Mouse (Mus musculus): Measurements from ENCODE around the gene Cdc42bpg. TPM values are rescaled to one million over a fixed set of nuclear protein-coding genes. Genes with fewer than 3 reads are reported as not detected.
A peak's percentile ranks its signal among the peaks of the same experiment; 100 is the strongest.

Gene Cdc42bpg
- polyA plus RNA-seq (2016; fragmentation: Nextera tagmentation; extraction: Ambion mirVana) = 0.34 and 0.44 TPM in 2 replicates

DNA sequence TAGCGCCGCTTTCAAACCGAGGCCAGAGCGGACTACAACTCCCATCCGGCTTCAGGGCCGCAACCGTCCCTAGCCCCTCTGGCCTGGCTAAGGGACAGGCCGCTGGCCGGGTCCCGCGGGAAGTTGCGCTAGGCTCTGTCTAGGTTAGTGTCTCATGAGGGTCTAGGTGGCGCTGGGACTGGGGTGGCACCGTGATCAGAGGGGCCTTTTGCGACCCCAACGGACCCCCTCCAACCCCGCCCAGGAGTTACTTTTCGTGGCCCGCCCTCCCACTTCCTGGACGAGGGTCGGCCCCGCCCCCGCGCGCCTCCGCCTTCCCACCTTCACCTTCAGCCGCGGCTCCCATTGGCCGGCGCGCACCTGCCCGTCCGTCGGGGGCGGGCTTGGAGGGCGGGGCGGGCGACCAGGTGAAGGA, at the start of gene Cdc42bpg:
TSS of gene Cdc42bpg (plus strand) at position 320 of the 415 bp plus-strand sequence.
- H3K4me1 ChIP-seq (replicated peaks) = peaks cover 53% of the 10 kb centered on the region

DNA sequence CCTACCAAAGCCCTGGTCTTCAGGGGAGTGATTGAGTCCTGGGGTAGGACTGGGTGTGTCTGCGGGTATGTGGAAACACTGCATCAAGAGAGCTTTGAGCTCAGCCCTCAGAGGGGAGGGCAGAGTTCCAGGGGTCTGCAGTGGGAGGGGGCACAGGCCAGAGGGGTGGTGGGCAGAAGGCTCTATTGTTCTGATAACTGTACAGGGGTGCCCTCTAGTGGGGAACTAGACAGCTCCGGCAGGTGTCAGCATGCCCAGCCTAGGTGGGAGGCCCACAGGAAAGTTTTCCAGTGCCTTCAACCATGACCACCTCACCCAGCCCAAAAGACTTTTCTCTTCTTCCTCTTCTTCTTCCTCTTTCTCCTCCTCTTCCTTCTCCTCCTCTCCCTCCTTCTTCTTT, 45.8 kb upstream of the Cdc42bpg start:
- Histone ChIP-seq H3K9ac (no peak overlapping the region), H3K4me2 (no peak overlapping the region), H3K4me3 (no peak overlapping the region), H3K27ac (ENCODE audit: poor library complexity, severe bottlenecking) (no peak overlapping the region), H3K36me3 (peaks cover 69% of the 10 kb centered on the region), H3K9me3 (replicated peaks) (peaks cover 4% of the 10 kb centered on the region; the same call in 1 of the 2 replicates), H3K27me3 (replicated peaks) (no peaks in the 10 kb centered on the region), H3K4me1 (replicated peaks) (no peaks in the 10 kb centered on the region)
- ATAC-seq (ENCODE audit: insufficient number of reproducible peaks, low FRiP score) = no peak
- WGBS = 79% methylated on average over 2 of the region's 2 CpGs

More for the DNA sequence above, at the start of gene Cdc42bpg:
- under 1% methylated on average over 37 of the region's 38 CpGs for WGBS
- peak within 1 kb of the TSS; percentile 88 for H3K9ac ChIP-seq
- H3K4me3 ChIP-seq = peak within 1 kb of the TSS; percentile 91
- ATAC-seq (ENCODE audit: insufficient number of reproducible peaks, low FRiP score) = peak; percentile 88
- peaks cover 12% of the 10 kb centered on the region for H3K36me3 ChIP-seq
- H3K27ac ChIP-seq (ENCODE audit: poor library complexity, severe bottlenecking) = peak within 1 kb of the TSS; percentile 69
- H3K27me3 ChIP-seq (replicated peaks) = no peaks in the 10 kb centered on the region
- H3K9me3 ChIP-seq (replicated peaks) = no peaks in the 10 kb centered on the region
- H3K4me2 ChIP-seq = peak within 1 kb of the TSS; percentile 93

DNA sequence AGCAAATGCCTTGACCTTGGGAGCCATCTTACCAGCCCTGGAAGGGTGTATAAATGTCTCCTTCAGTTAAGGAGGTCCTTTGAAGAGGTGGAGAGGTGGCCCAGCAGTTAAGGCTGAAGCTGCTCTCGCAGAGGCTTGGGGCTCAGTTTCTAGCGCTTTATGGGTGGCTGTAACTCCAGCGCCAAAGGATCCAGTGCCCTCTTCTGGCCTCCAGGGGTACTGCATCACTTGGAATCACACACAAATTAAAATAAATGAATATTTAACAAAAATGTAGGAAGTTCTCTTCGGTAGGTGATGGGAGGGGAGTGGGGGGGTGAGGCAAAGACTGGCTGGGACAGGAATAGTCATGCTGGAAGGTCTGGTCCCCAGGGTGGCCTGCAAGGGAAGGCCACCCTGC, 45.3 kb upstream of the Cdc42bpg start:
- Histone ChIP-seq H3K4me1 (replicated peaks) (no peaks in the 10 kb centered on the region), H3K4me2 (no peak overlapping the region), H3K4me3 (no peak overlapping the region), H3K9ac (no peak overlapping the region), H3K27ac (ENCODE audit: poor library complexity, severe bottlenecking) (no peak overlapping the region), H3K27me3 (replicated peaks) (no peaks in the 10 kb centered on the region), H3K9me3 (replicated peaks) (peaks cover 4% of the 10 kb centered on the region; the same call in 1 of the 2 replicates), H3K36me3 (peaks cover 64% of the 10 kb centered on the region)
- ATAC-seq (ENCODE audit: insufficient number of reproducible peaks, low FRiP score) = no peak
- WGBS = 78% methylated on average over 4 of the region's 4 CpGs

DNA sequence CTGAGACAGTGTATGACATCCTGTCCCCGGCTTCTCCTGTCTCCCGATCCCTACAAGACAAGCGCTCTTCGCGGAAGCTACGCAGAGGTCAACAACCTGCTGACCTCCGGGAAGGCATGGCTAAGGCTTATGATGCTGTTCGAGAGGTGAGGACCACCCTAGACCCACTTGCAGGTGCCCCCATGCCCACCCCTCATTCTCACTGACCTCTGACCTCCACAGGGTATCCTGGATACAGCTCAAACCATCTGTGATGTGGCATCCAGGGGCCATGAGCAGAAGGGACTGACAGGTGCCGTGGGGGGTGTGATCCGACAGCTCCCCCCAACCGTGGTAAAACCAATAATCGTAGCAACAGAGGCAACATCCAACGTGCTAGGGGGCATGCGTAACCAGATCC, 44.9 kb upstream of the Cdc42bpg start:
- Histone ChIP-seq H3K27me3 (replicated peaks) (no peaks in the 10 kb centered on the region), H3K4me3 (no peak overlapping the region), H3K9me3 (replicated peaks) (peaks cover 4% of the 10 kb centered on the region; the same call in 1 of the 2 replicates), H3K4me1 (replicated peaks) (no peaks in the 10 kb centered on the region), H3K4me2 (no peak overlapping the region), H3K9ac (no peak overlapping the region), H3K36me3 (peaks cover 60% of the 10 kb centered on the region), H3K27ac (ENCODE audit: poor library complexity, severe bottlenecking) (no peak overlapping the region)
- no peak for ATAC-seq (ENCODE audit: insufficient number of reproducible peaks, low FRiP score)
- WGBS = 91% methylated on average over 14 of the region's 14 CpGs

DNA sequence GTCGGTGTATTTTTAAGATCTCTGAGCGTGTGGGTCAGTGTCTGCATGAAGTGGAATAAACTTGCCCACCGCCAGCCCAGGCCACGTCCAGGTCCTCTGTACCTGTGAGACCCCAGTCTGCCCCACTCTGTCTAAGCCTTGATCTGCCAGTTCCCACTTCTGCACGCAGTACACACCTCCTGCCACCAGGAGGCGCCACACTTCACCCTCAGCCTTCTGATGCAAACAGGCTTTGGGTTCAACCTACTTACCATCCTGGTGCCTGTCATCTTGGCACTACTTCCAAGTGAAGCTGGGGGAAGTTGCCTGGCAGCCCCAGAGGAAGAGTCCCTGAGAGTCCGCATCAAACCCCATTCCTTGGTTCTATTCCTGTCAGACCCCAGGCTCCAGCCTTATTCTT, 44.0 kb upstream of the Cdc42bpg start:
- Histone ChIP-seq H3K4me1 (replicated peaks) (no peaks in the 10 kb centered on the region), H3K9me3 (replicated peaks) (peaks cover 4% of the 10 kb centered on the region; the same call in 1 of the 2 replicates), H3K27me3 (replicated peaks) (no peaks in the 10 kb centered on the region), H3K36me3 (peaks cover 51% of the 10 kb centered on the region), H3K9ac (no peak overlapping the region), H3K4me3 (no peak overlapping the region), H3K4me2 (no peak overlapping the region), H3K27ac (ENCODE audit: poor library complexity, severe bottlenecking) (no peak overlapping the region)
- ATAC-seq (ENCODE audit: insufficient number of reproducible peaks, low FRiP score) = no peak
- 56% methylated on average over 7 of the region's 7 CpGs for WGBS

DNA sequence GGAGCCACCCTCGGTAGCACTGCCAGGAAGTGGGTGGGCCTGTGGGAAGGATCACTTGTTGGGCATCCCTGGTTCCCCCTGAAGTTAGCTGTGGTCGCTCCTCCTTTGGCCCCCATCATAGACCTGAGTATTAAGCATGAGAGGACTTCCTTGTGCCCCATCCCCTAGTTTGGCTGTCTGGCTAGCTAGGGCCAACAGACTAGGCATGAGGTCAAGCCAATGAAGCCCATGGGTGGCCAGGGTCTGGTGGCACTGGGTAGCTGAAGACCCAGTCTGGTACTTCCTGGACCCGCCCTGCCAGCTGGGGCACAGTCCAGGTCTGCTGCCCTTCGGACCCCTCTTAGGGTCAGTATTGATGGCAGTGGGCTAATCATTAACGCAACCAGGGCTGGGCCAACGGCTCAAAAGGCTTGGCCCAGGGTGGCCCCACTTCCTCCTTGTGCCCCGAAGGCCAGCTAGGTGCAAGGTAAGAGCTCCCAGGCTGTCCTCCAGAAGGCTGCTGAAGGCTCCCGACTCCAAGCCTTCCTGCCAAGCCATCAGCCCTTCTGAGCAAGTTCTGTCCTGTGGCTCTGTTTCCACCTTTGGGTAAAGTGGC, 43.3 kb upstream of the Cdc42bpg start:
- Histone ChIP-seq H3K4me2 (no peak overlapping the region), H3K4me3 (no peak overlapping the region), H3K36me3 (peaks cover 44% of the 10 kb centered on the region), H3K9me3 (replicated peaks) (peaks cover 4% of the 10 kb centered on the region; the same call in 1 of the 2 replicates), H3K4me1 (replicated peaks) (no peaks in the 10 kb centered on the region), H3K27me3 (replicated peaks) (no peaks in the 10 kb centered on the region), H3K27ac (ENCODE audit: poor library complexity, severe bottlenecking) (no peak overlapping the region), H3K9ac (no peak overlapping the region)
- no peak for ATAC-seq (ENCODE audit: insufficient number of reproducible peaks, low FRiP score)
- 84% methylated on average over 8 of the region's 8 CpGs for WGBS

DNA sequence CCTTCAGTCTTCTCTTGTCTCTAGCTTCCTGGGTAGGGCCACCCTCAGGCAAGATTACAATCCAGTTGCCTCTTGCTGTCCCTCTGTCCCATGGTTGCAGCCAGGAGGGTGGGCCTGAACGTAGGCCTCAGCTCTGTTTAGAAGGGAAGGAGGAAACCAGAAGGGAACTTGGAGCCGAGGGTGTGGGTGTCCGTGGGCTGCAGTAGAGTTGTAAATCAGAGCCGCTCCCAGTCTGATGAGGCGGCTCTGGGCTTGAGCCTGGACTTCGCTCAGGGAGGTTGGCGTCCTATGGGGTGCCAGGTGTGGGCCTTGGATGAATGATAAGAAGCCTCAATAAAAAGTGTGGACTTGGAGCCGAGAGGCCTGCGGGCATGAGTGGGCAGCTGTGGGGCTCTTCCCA, 42.1 kb upstream of the Cdc42bpg start:
- peaks cover 32% of the 10 kb centered on the region for H3K36me3 ChIP-seq
- no peak for ATAC-seq (ENCODE audit: insufficient number of reproducible peaks, low FRiP score)
- H3K27me3 ChIP-seq (replicated peaks) = no peaks in the 10 kb centered on the region
- WGBS = 72% methylated on average over 9 of the region's 9 CpGs
- no peak overlapping the region for H3K27ac ChIP-seq (ENCODE audit: poor library complexity, severe bottlenecking)
- no peak overlapping the region for H3K4me3 ChIP-seq
- no peaks in the 10 kb centered on the region for H3K4me1 ChIP-seq (replicated peaks)
- H3K4me2 ChIP-seq = no peak overlapping the region
- H3K9ac ChIP-seq = no peak overlapping the region
- peaks cover 4% of the 10 kb centered on the region; the same call in 1 of the 2 replicates for H3K9me3 ChIP-seq (replicated peaks)

DNA sequence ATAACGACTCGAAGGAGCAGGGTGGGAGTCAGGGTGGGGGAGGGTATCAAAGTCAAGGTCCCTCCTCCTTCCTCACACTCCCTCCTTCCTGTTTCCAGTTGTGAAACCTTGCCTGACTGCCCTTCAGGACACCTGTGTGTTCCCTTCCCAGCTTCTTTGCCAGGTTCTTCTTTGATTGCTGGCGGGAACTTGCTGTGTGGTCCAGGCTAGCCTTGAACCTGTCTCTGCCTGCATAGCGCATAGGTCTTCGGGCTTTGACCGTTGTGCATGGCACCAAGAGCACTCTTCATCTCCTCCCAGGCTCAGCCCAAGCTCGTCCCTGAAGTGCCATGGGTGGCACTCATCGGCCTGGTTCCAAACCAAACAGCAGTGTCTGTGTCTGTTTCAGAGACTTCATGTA, 41.3 kb upstream of the Cdc42bpg start:
- Histone ChIP-seq H3K4me1 (replicated peaks) (no peaks in the 10 kb centered on the region), H3K27ac (ENCODE audit: poor library complexity, severe bottlenecking) (no peak overlapping the region), H3K27me3 (replicated peaks) (no peaks in the 10 kb centered on the region), H3K36me3 (peaks cover 25% of the 10 kb centered on the region), H3K9ac (no peak overlapping the region), H3K9me3 (replicated peaks) (peaks cover 4% of the 10 kb centered on the region; the same call in 1 of the 2 replicates), H3K4me3 (no peak overlapping the region), H3K4me2 (no peak overlapping the region)
- ATAC-seq (ENCODE audit: insufficient number of reproducible peaks, low FRiP score) = no peak
- WGBS = 80% methylated on average over 8 of the region's 8 CpGs

DNA sequence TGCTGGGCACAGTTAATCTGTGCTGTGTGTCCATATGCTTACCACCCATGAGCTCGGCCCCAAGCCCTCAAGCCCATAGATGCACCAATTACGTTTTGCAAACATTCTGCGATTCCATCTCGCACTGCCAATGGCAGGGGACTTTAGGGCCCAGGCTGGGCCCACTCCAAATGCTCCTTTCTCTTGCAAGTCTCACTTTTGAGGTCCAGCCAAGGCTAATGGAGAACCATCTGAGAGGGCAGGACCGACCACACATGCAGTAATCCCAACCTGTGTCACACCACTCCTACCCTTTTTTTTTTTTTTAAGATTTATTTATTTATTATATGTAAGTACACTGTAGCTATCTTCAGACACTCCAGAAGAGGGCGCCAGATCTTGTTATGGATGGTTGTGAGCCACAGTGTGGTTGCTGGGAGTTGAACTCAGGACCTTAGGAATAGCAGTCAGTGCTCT, 40.5 kb upstream of the Cdc42bpg start:
- no peak overlapping the region for H3K4me3 ChIP-seq
- WGBS = 60% methylated on average over 6 of the region's 6 CpGs
- H3K36me3 ChIP-seq = peaks cover 17% of the 10 kb centered on the region
- no peak overlapping the region for H3K9ac ChIP-seq
- peaks cover 3% of the 10 kb centered on the region; the same call in 1 of the 2 replicates for H3K9me3 ChIP-seq (replicated peaks)
- H3K27ac ChIP-seq (ENCODE audit: poor library complexity, severe bottlenecking) = no peak overlapping the region
- H3K4me1 ChIP-seq (replicated peaks) = no peaks in the 10 kb centered on the region
- ATAC-seq (ENCODE audit: insufficient number of reproducible peaks, low FRiP score) = no peak
- 0 out of 2 replicates have a peak, but pooled peaks cover 3% of the 10 kb centered on the region for H3K27me3 ChIP-seq (replicated peaks)
- no peak overlapping the region for H3K4me2 ChIP-seq

DNA sequence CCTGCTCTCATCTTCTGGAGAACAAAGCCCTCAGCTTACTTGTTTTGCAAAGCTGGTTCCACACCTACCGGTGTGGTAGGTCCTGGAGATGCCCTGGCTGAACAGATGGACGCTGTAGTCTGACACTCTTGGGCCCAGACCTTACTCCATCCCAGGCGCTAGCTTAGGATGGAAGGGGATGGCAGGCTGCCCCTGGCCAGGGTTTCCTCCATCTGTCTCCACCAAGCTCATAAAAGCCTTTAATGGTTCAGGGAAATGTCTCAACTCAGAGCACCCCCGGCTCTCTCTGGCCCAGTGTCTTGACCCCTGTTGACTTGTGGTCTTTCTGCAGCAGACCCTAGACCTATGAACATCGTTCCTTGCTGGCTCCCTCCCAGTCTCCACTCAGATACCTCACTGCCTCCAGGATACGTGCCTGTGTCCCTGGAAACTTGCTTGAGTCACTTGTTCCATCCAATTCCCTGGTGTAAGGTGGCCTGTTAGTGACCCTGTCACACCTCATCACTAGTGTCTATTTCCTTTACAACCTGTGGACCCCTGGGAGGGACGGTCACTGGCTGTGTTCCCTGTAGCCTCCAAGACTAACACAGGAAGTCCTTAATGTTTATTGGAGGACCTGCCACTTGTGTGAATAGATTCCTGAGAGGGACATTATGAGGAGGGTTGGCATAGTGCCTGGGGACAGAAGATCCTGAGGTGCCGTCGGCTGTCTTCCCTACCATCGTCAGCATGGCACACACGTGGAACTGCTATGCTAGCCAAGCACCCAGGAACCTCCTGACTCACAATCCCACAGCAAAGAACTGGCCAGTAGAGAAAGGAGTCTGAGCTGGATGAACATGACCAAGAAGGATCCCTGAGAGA, 38.7 kb upstream of the Cdc42bpg start:
- Histone ChIP-seq H3K4me3 (no peak overlapping the region), H3K9ac (no peak overlapping the region), H3K27ac (ENCODE audit: poor library complexity, severe bottlenecking) (no peak overlapping the region), H3K4me1 (replicated peaks) (no peaks in the 10 kb centered on the region), H3K36me3 (no peaks in the 10 kb centered on the region), H3K27me3 (replicated peaks) (0 out of 2 replicates have a peak, but pooled peaks cover 7% of the 10 kb centered on the region), H3K4me2 (no peak overlapping the region), H3K9me3 (replicated peaks) (no peaks in the 10 kb centered on the region)
- ATAC-seq (ENCODE audit: insufficient number of reproducible peaks, low FRiP score) = peak; percentile 15; the same call in 1 of the 2 replicates
- WGBS = 63% methylated on average over 11 of the region's 11 CpGs

DNA sequence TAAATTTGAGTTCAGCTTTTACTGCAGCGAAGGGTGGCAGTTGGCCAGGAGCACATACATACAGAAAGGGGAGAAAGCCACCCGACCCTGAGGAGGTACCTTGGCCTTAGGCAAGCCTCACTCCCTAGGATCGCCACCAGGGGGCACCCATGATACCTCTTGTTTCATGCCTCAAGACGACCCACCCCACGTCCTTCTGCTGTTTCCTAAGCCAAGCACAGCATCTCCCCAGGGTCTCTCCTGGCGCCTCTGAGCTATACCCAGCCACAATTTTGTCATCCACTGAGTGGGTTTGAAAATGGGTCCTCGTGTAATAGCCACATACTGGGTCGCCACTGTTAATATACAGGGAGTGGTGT, 38.1 kb upstream of the Cdc42bpg start:
- Histone ChIP-seq H3K4me1 (replicated peaks) (no peaks in the 10 kb centered on the region), H3K27ac (ENCODE audit: poor library complexity, severe bottlenecking) (no peak overlapping the region), H3K9ac (no peak overlapping the region), H3K9me3 (replicated peaks) (no peaks in the 10 kb centered on the region), H3K27me3 (replicated peaks) (0 out of 2 replicates have a peak, but pooled peaks cover 7% of the 10 kb centered on the region), H3K4me2 (no peak overlapping the region), H3K4me3 (no peak overlapping the region), H3K36me3 (no peaks in the 10 kb centered on the region)
- ATAC-seq (ENCODE audit: insufficient number of reproducible peaks, low FRiP score) = peak; percentile 64; the same call in 1 of the 2 replicates
- 13% methylated on average over 8 of the region's 8 CpGs for WGBS

All from heart, embryonic 12.5 days (tissue).